In the genomic region with DNA sequence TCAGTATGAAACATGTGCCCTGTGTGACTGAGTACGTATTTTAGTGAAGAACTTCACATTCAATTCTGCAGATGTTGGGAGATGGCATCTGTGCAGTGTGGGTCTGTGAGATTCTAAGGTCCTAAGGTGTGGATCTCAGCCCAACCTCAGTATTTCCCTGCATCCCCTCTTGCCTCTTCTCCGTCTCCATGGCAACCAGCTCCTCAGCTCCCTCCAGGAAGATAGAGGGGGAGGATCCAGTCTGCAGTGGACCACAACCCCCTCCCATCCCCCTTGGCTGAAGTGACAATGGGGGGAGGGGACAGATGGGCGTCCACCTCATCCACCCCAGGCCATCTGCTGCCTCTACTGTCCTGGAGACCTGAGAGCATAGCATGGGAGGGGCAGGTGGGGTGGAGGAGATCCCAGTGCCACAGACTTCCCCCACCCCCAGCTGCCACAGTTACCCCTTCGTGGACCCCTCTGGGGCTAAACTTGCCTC, we compare ENCODE assay signal across 12 mouse cellular contexts. TPM values are rescaled to one million over a fixed set of nuclear protein-coding genes. Genes with fewer than 3 reads are reported as not detected.
DNase-seq lines count a peak whose midpoint lies in the region; ATAC-seq lines count a peak whose summit lies in the region.
"Had no signal": no experiment of that assay in that cellular context is flagged by ENCODE, and none has a peak within 500 bp of the region (broad histone marks: within the 10 kb centered on the region; RNA-seq: fewer than 3 reads in every experiment).

No protein-coding gene starts in this region.

- H3K27ac ChIP-seq in hindbrain, embryonic 11.5 days (ENCODE audit: low read depth, low read length), result peak overlapping the region; percentile 93
- H3K27ac ChIP-seq in midbrain, embryonic 15.5 days, result peak overlapping the region; percentile 97
- no peak overlapping the region for H3K27ac ChIP-seq in kidney, embryonic 15.5 days
- H3K27ac ChIP-seq: limb, embryonic 12.5 days; stomach, embryonic 15.5 days had no signal

- H3K4me2 ChIP-seq in hindbrain, embryonic 11.5 days (replicated peaks; ENCODE audit: low read depth, low read length), result peak overlapping the region; percentile 24
- peak overlapping the region; percentile 74 for H3K4me2 ChIP-seq in midbrain, embryonic 15.5 days
- H3K4me2 ChIP-seq in kidney, embryonic 15.5 days, result no peak overlapping the region
- H3K4me2 ChIP-seq: limb, embryonic 12.5 days; stomach, embryonic 15.5 days had no signal

- 18% methylated on average over 4 of the region's 4 CpGs for WGBS in hindbrain, embryonic 11.5 days
- WGBS in midbrain, embryonic 15.5 days, result 6% methylated on average over 4 of the region's 4 CpGs
- WGBS in kidney, embryonic 15.5 days, result 21% methylated on average over 4 of the region's 4 CpGs

- intact Hi-C loops in heart, postnatal 36 days (cut with DNase I), result no loop called here
- intact Hi-C loops in heart, postnatal 25 days (cut with DNase I), result loop anchor here (2.0 kb wide), 1 partner anchor 69 kb away; no protein-coding TSS in a partner anchor

- 0 out of 2 replicates have a peak overlapping the region, but pooled peaks have one; percentile 16 for H3K9ac ChIP-seq in hindbrain, embryonic 11.5 days (ENCODE audit: low read depth, low read length)
- peak overlapping the region; percentile 22; the same call in 1 of the 2 replicates for H3K9ac ChIP-seq in midbrain, embryonic 15.5 days
- no peak overlapping the region for H3K9ac ChIP-seq in kidney, embryonic 15.5 days
- H3K9ac ChIP-seq: limb, embryonic 12.5 days; stomach, embryonic 15.5 days had no signal

- no peaks in the 10 kb centered on the region for H3K27me3 ChIP-seq in hindbrain, embryonic 11.5 days (ENCODE audit: control insufficient read depth, insufficient read depth, low read length)
- H3K27me3 ChIP-seq in midbrain, embryonic 15.5 days (replicated peaks), result no peaks in the 10 kb centered on the region
- peaks cover 79% of the 10 kb centered on the region for H3K27me3 ChIP-seq in kidney, embryonic 15.5 days

- H3K9me3 ChIP-seq in hindbrain, embryonic 11.5 days (ENCODE audit: control insufficient read depth, low read length), result no peaks in the 10 kb centered on the region
- no peaks in the 10 kb centered on the region for H3K9me3 ChIP-seq in midbrain, embryonic 15.5 days
- H3K9me3 ChIP-seq in kidney, embryonic 15.5 days (replicated peaks), result no peaks in the 10 kb centered on the region
- H3K9me3 ChIP-seq: G1E; stomach, embryonic 15.5 days had no signal

- DNase-seq in ES-CJ7 (ENCODE audit: low read depth, low spot score), result peak; percentile 75
- DNase-seq in cerebellum, postnatal 10 days, result peak; percentile 91 to 95
- DNase-seq in hindbrain, embryonic 11.5 days (ENCODE audit: low spot score), result peak; percentile 81
- DNase-seq in heart, postnatal 36 days, result no peak
- DNase-seq in kidney, adult 9 months, result no peak
- no peak for DNase-seq in heart, postnatal 25 days (ENCODE audit: low spot score)

- ATAC-seq in hindbrain, embryonic 11.5 days (ENCODE audit: low FRiP score), result peak; percentile 52
- ATAC-seq in midbrain, embryonic 15.5 days (replicated peaks), result peak; percentile 16
- ATAC-seq in kidney, embryonic 15.5 days (replicated peaks; ENCODE audit: low FRiP score), result no peak

- peaks cover 26% of the 10 kb centered on the region for H3K4me1 ChIP-seq in hindbrain, embryonic 11.5 days (replicated peaks; ENCODE audit: control insufficient read depth, insufficient read depth, low read length)
- peaks cover 62% of the 10 kb centered on the region for H3K4me1 ChIP-seq in midbrain, embryonic 15.5 days
- H3K4me1 ChIP-seq in kidney, embryonic 15.5 days, result peaks cover 19% of the 10 kb centered on the region

- H3K4me3 ChIP-seq in hindbrain, embryonic 11.5 days (ENCODE audit: low read depth, low read length), result no peak overlapping the region
- H3K4me3 ChIP-seq in midbrain, embryonic 15.5 days, result peak overlapping the region; percentile 75; the same call in 1 of the 2 replicates
- no peak overlapping the region for H3K4me3 ChIP-seq in kidney, embryonic 15.5 days (replicated peaks)
- H3K4me3 ChIP-seq: limb, embryonic 12.5 days; stomach, embryonic 15.5 days had no signal

- H3K36me3 ChIP-seq in hindbrain, embryonic 11.5 days (ENCODE audit: control insufficient read depth, insufficient read depth, low read length), result no peaks in the 10 kb centered on the region
- H3K36me3 ChIP-seq in midbrain, embryonic 15.5 days (replicated peaks), result no peaks in the 10 kb centered on the region
- no peaks in the 10 kb centered on the region for H3K36me3 ChIP-seq in kidney, embryonic 15.5 days
- H3K36me3 ChIP-seq: G1E; limb, embryonic 12.5 days; stomach, embryonic 15.5 days had no signal

RNA-seq across cellular contexts. Expression of a gene that starts 1.9 kb away (rescaled TPM):
- 12.7 and 18.0 TPM in 2 replicates for polyA plus RNA-seq in hindbrain, embryonic 11.5 days (2014; fragmentation: Nextera tagmentation; extraction: Ambion mirVana)
- polyA plus RNA-seq in midbrain, embryonic 15.5 days (2015; fragmentation: Nextera tagmentation; extraction: Ambion mirVana), result 15.2 and 15.9 TPM in 2 replicates
- total RNA-seq in heart, postnatal 36 days (2021), result 1 to 10 TPM; 4.8 to 7.7 TPM
- total RNA-seq in heart, postnatal 25 days (2021), result 1 to 10 TPM; 5.5 to 6.6 TPM
- polyA plus RNA-seq in kidney, embryonic 15.5 days (2015; fragmentation: Nextera tagmentation; extraction: Ambion mirVana), result 0.67 and 0.93 TPM in 2 replicates
- total RNA-seq: megakaryocyte progenitor cell, adult 5-6 weeks had no signal
- polyA plus RNA-seq: G1E had no signal

RNA-seq across cellular contexts. Expression of a gene that starts 13.5 kb away (rescaled TPM):
- polyA plus RNA-seq in hindbrain, embryonic 11.5 days (2014; fragmentation: Nextera tagmentation; extraction: Ambion mirVana), result 22.9 and 27.3 TPM in 2 replicates
- polyA plus RNA-seq in midbrain, embryonic 15.5 days (2015; fragmentation: Nextera tagmentation; extraction: Ambion mirVana), result 24.6 and 25.8 TPM in 2 replicates
- 10 to 100 TPM in 1 of 2 experiments, 1 to 10 TPM in 1; 7.7 to 11.0 TPM for total RNA-seq in heart, postnatal 36 days (2021)
- total RNA-seq in heart, postnatal 25 days (2021), result 1 to 10 TPM; 7.7 to 8.3 TPM
- 27.7 and 28.9 TPM in 2 replicates for polyA plus RNA-seq in kidney, embryonic 15.5 days (2015; fragmentation: Nextera tagmentation; extraction: Ambion mirVana)

RNA-seq across cellular contexts. Expression of a gene that starts 52.6 kb away (rescaled TPM):
- 2.8 and 2.9 TPM in 2 replicates for polyA plus RNA-seq in hindbrain, embryonic 11.5 days (2014; fragmentation: Nextera tagmentation; extraction: Ambion mirVana)
- 27.0 and 27.3 TPM in 2 replicates for polyA plus RNA-seq in midbrain, embryonic 15.5 days (2015; fragmentation: Nextera tagmentation; extraction: Ambion mirVana)
- total RNA-seq in heart, postnatal 36 days (2021), result 1 to 10 TPM; 1.4 to 1.6 TPM
- total RNA-seq in heart, postnatal 25 days (2021), result 1 to 10 TPM; 1.2 to 1.7 TPM
- polyA plus RNA-seq in kidney, embryonic 15.5 days (2015; fragmentation: Nextera tagmentation; extraction: Ambion mirVana), result 2.3 and 4.8 TPM in 2 replicates
- total RNA-seq: G1E had no signal
- polyA plus RNA-seq: G1E had no signal

Comparison
In these comparisons a context has a peak if more than half of its experiments do, and no peak if none do; other contexts are left out.
1. DNase-seq: peak in ES-CJ7 (single experiment), cerebellum, postnatal 10 days (2 of 2) and hindbrain, embryonic 11.5 days (single experiment); none in heart, postnatal 36 days (0 of 2), kidney, adult 9 months (single experiment) and heart, postnatal 25 days (single experiment).